In the genomic region with DNA sequence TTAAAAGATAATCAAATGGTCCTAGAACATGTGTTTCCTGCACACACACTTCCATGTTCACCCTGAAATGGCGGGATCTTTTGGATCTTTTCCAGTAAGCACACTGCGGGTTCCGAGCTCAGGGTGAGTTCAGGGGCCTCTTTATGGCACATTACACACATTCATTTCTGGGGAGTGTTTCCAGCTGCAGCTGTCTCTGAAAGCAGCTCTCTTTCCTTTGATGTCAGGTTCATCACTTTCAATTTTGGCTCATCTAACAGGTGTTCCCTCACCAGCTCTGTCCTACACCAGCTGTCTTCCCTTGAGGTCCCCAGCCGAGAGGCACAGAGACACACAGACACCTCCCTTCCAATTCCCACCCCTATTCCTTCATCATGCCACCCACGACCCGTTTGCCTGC, we compare ENCODE assay signal across 11 mouse cellular contexts.
DNase-seq lines count a peak whose midpoint lies in the region; ATAC-seq and TF ChIP-seq lines count a peak whose summit lies in the region.
"Had no signal": no experiment of that assay in that cellular context is flagged by ENCODE, and none has a peak within 500 bp of the region (broad histone marks: within the 10 kb centered on the region; RNA-seq: fewer than 3 reads in every experiment).

No protein-coding gene starts in this region.

- H3K4me2 ChIP-seq in limb, embryonic 12.5 days, result no peak overlapping the region; the same call in 1 of the 2 replicates
- H3K4me2 ChIP-seq in midbrain, postnatal 0 days (ENCODE audit: low read depth, low read length, poor library complexity, severe bottlenecking), result no peak overlapping the region

- no peaks in the 10 kb centered on the region for H3K27me3 ChIP-seq in heart, embryonic 10.5 days (ENCODE audit: insufficient read depth, poor library complexity, severe bottlenecking)
- H3K27me3 ChIP-seq in limb, embryonic 12.5 days, result no peaks in the 10 kb centered on the region
- H3K27me3 ChIP-seq in midbrain, postnatal 0 days (ENCODE audit: insufficient read depth, low read length), result no peaks in the 10 kb centered on the region

- TF ChIP-seq CTCF in midbrain, postnatal 0 days (IDR thresholded peaks at IDR 0.05), result no peak

- no peak overlapping the region for H3K9ac ChIP-seq in limb, embryonic 12.5 days (replicated peaks)
- H3K9ac ChIP-seq in midbrain, postnatal 0 days (replicated peaks; ENCODE audit: low read length, poor library complexity, severe bottlenecking), result no peak overlapping the region
- H3K9ac ChIP-seq: liver, embryonic 14.5 days had no signal

- ATAC-seq in limb, embryonic 12.5 days (ENCODE audit: insufficient number of reproducible peaks, insufficient read depth, low FRiP score, low TSS enrichment, low read depth), result no peak
- no peak for ATAC-seq in midbrain, postnatal 0 days (ENCODE audit: low FRiP score)

- H3K36me3 ChIP-seq in heart, embryonic 10.5 days, result no peaks in the 10 kb centered on the region
- no peaks in the 10 kb centered on the region for H3K36me3 ChIP-seq in limb, embryonic 12.5 days
- H3K36me3 ChIP-seq in midbrain, postnatal 0 days (ENCODE audit: insufficient read depth, low read length), result no peaks in the 10 kb centered on the region

- H3K4me1 ChIP-seq in heart, embryonic 10.5 days, result peaks cover 68% of the 10 kb centered on the region
- peaks cover 48% of the 10 kb centered on the region for H3K4me1 ChIP-seq in limb, embryonic 12.5 days (replicated peaks)
- no peaks in the 10 kb centered on the region; the same call in 1 of the 2 replicates for H3K4me1 ChIP-seq in midbrain, postnatal 0 days (ENCODE audit: insufficient read depth, low read length)

- WGBS in heart, embryonic 10.5 days, result 71% methylated on average over 6 of the region's 6 CpGs
- 57% methylated on average over 6 of the region's 6 CpGs for WGBS in limb, embryonic 12.5 days
- WGBS in midbrain, postnatal 0 days, result 68% methylated on average over 6 of the region's 6 CpGs

- intact Hi-C loops in heart, postnatal 10 days (cut with DNase I), result loop anchor here (2.0 to 5.0 kb wide), 2 partner anchors 54 to 114 kb away; no protein-coding TSS in a partner anchor

- no peaks in the 10 kb centered on the region for H3K9me3 ChIP-seq in heart, embryonic 10.5 days
- H3K9me3 ChIP-seq in limb, embryonic 12.5 days, result no peaks in the 10 kb centered on the region
- no peaks in the 10 kb centered on the region for H3K9me3 ChIP-seq in midbrain, postnatal 0 days (ENCODE audit: low read length)

- H3K4me3 ChIP-seq in heart, embryonic 10.5 days, result no peak overlapping the region
- H3K4me3 ChIP-seq in limb, embryonic 12.5 days (replicated peaks), result no peak overlapping the region
- no peak overlapping the region for H3K4me3 ChIP-seq in midbrain, postnatal 0 days (ENCODE audit: low read depth, low read length)

- DNase-seq in heart, embryonic 10.5 days (ENCODE audit: low spot score), result no peak
- no peak for DNase-seq in heart, postnatal 10 days
- peak; percentile 65 for DNase-seq in retina, postnatal 1 day
- no peak for DNase-seq in retina, embryonic 14.5 days (ENCODE audit: low spot score)
- DNase-seq in thymus, postnatal 36 days, result peak; percentile 48 to 69
- DNase-seq in c-Kit-positive CD71-positive TER-119-positive erythroid progenitor cells, embryonic 14.5 days (ENCODE audit: low spot score), result no peak
- DNase-seq in midbrain, postnatal 0 days (ENCODE audit: low spot score), result no peak
- DNase-seq: adrenal gland, postnatal 25 days; kidney, adult 11 months had no signal

- H3K27ac ChIP-seq in heart, embryonic 10.5 days, result peak overlapping the region; percentile 90; the same call in 1 of the 2 replicates
- H3K27ac ChIP-seq in limb, embryonic 12.5 days, result 0 out of 2 replicates have a peak overlapping the region, but pooled peaks have one; percentile 56
- H3K27ac ChIP-seq in midbrain, postnatal 0 days (ENCODE audit: low read depth, low read length), result no peak overlapping the region
- H3K27ac ChIP-seq: liver, embryonic 14.5 days had no signal

Comparison
In these comparisons a context has a peak if more than half of its experiments do, and no peak if none do; other contexts are left out.
1. DNase-seq: peak in retina, postnatal 1 day (single experiment) and thymus, postnatal 36 days (2 of 2); none in heart, embryonic 10.5 days (single experiment), heart, postnatal 10 days (0 of 2), retina, embryonic 14.5 days (single experiment), c-Kit-positive CD71-positive TER-119-positive erythroid progenitor cells, embryonic 14.5 days (single experiment) and midbrain, postnatal 0 days (single experiment).